Mouse (Mus musculus): Measurements from ENCODE around the gene Scml4. TPM values are rescaled to one million over a fixed set of nuclear protein-coding genes. Genes with fewer than 3 reads are reported as not detected.

The Scml4 gene
- total RNA-seq, 1 experiment: 0.22 TPM

DNA sequence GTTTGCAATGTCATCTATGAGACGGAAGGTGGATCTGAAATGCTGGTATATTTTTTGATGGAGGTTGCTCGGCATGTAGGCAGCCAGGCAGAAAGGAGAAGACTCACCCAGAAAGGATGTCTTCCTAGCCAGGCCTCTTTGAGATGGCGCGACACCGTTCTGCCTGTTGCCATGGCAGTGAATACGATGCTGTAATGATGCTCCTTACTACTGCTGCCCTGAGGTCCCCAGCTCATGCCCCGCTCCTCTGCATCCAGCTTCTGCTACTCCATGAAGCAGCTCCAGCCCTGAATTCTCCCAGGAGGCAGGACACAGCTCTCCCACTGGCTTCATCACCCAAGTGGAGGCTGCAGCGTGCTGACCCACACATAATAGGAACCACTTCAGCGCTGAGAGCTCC is 130.8 kb downstream of the Scml4 start:
- in situ Hi-C loops (cut with MboI; ENCODE audit: low sequenced_read_pairs in 2 of 2, unreplicated experiment in 2 of 2): no loop called here
- no peak overlapping the region for H3K4me3 ChIP-seq (ENCODE audit: insufficient read depth in 1 of 2, low read depth in 1 of 2, low read length in 2 of 2, poor library complexity in 1 of 2, severe bottlenecking in 1 of 2)
- H3K9ac ChIP-seq (ENCODE audit: insufficient read depth, low read depth, low read length, poor library complexity, severe bottlenecking): no peak overlapping the region
- no peak for TF ChIP-seq MAFK (IDR thresholded peaks at IDR 0.05; ENCODE audit: insufficient read depth, low read depth, low read length)
- no peak for TF ChIP-seq HCFC1 (IDR thresholded peaks at IDR 0.05; ENCODE audit: borderline replicate concordance, insufficient read depth, low read length)
- TF ChIP-seq ZC3H11A (IDR thresholded peaks at IDR 0.05; ENCODE audit: borderline replicate concordance, low read depth, low read length): no peak
- TF ChIP-seq ZNF384 (IDR thresholded peaks at IDR 0.05; ENCODE audit: low read depth, low read length): no peak
- no peak for TF ChIP-seq CHD2 (IDR thresholded peaks at IDR 0.05; ENCODE audit: low read depth, low read length)
- peaks cover 0 to 4% of the 10 kb centered on the region in 2 experiments for H3K4me1 ChIP-seq (ENCODE audit: control insufficient read depth in 2 of 2, insufficient read depth in 2 of 2, low read length in 2 of 2, poor library complexity in 1 of 2)
- H3K9me3 ChIP-seq (ENCODE audit: control insufficient read depth, insufficient read depth, low read depth, low read length): no peaks in the 10 kb centered on the region
- H3K36me3 ChIP-seq (ENCODE audit: control insufficient read depth, insufficient read depth, low read length, poor library complexity, severe bottlenecking): no peaks in the 10 kb centered on the region
- DNase-seq (ENCODE audit: low read depth, low spot score): no peak
- H3K27ac ChIP-seq (ENCODE audit: insufficient read depth, low read depth, low read length, poor library complexity, severe bottlenecking): no peak overlapping the region

GRCm38 (mm10) chr10:42994331-42994782 is 134.2 kb downstream of the Scml4 start:
- no peak overlapping the region for H3K4me3 ChIP-seq (ENCODE audit: insufficient read depth in 1 of 2, low read depth in 1 of 2, low read length in 2 of 2, poor library complexity in 1 of 2, severe bottlenecking in 1 of 2)
- no peak for DNase-seq (ENCODE audit: low read depth, low spot score)
- H3K9me3 ChIP-seq (ENCODE audit: control insufficient read depth, insufficient read depth, low read depth, low read length): no peaks in the 10 kb centered on the region
- H3K36me3 ChIP-seq (ENCODE audit: control insufficient read depth, insufficient read depth, low read length, poor library complexity, severe bottlenecking): no peaks in the 10 kb centered on the region
- H3K9ac ChIP-seq (ENCODE audit: insufficient read depth, low read depth, low read length, poor library complexity, severe bottlenecking): no peak overlapping the region
- in situ Hi-C loops (cut with MboI; ENCODE audit: low sequenced_read_pairs in 2 of 2, unreplicated experiment in 2 of 2): no loop called here
- TF ChIP-seq MAFK (IDR thresholded peaks at IDR 0.05; ENCODE audit: insufficient read depth, low read depth, low read length) (no peak), ZNF384 (IDR thresholded peaks at IDR 0.05; ENCODE audit: low read depth, low read length) (no peak), ZC3H11A (IDR thresholded peaks at IDR 0.05; ENCODE audit: borderline replicate concordance, low read depth, low read length) (no peak), CHD2 (IDR thresholded peaks at IDR 0.05; ENCODE audit: low read depth, low read length) (no peak), HCFC1 (IDR thresholded peaks at IDR 0.05; ENCODE audit: borderline replicate concordance, insufficient read depth, low read length) (no peak)
- H3K27ac ChIP-seq (ENCODE audit: insufficient read depth, low read depth, low read length, poor library complexity, severe bottlenecking): no peak overlapping the region
- H3K4me1 ChIP-seq (ENCODE audit: control insufficient read depth in 2 of 2, insufficient read depth in 2 of 2, low read length in 2 of 2, poor library complexity in 1 of 2): no peaks in the 10 kb centered on the region; a peak in 1 of 4 replicates

DNA sequence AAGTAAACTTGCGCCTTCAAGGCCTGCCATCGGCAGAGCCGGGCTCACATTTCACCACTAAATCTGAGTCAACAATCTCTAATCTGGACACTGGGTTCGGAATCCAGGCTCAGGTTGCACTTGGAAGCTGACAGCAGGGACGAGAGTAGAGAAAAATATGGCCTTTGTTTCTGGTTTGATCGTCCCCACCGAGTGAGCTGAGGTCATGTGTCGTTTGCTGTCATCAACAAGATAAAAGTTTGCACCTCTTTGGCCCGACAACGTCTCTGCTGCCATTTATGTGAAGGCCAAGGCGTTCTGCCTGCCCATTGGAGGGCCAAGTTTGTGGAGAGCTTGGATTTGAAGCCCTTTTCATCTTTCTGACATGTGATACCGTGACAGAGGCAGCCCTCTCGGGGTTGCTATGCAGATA is 135.3 kb downstream of the Scml4 start:
- in situ Hi-C loops (cut with MboI; ENCODE audit: low sequenced_read_pairs in 2 of 2, unreplicated experiment in 2 of 2): no loop called here
- Histone ChIP-seq H3K4me3 (ENCODE audit: insufficient read depth in 1 of 2, low read depth in 1 of 2, low read length in 2 of 2, poor library complexity in 1 of 2, severe bottlenecking in 1 of 2) (no peak overlapping the region), H3K36me3 (ENCODE audit: control insufficient read depth, insufficient read depth, low read length, poor library complexity, severe bottlenecking) (no peaks in the 10 kb centered on the region), H3K27ac (ENCODE audit: insufficient read depth, low read depth, low read length, poor library complexity, severe bottlenecking) (no peak overlapping the region), H3K9me3 (ENCODE audit: control insufficient read depth, insufficient read depth, low read depth, low read length) (no peaks in the 10 kb centered on the region), H3K4me1 (ENCODE audit: control insufficient read depth in 2 of 2, insufficient read depth in 2 of 2, low read length in 2 of 2, poor library complexity in 1 of 2) (no peaks in the 10 kb centered on the region; a peak in 1 of 4 replicates), H3K9ac (ENCODE audit: insufficient read depth, low read depth, low read length, poor library complexity, severe bottlenecking) (no peak overlapping the region)
- no peak for TF ChIP-seq MAFK (IDR thresholded peaks at IDR 0.05; ENCODE audit: insufficient read depth, low read depth, low read length)
- no peak for TF ChIP-seq CHD2 (IDR thresholded peaks at IDR 0.05; ENCODE audit: low read depth, low read length)
- TF ChIP-seq ZNF384 (IDR thresholded peaks at IDR 0.05; ENCODE audit: low read depth, low read length): no peak
- no peak for TF ChIP-seq HCFC1 (IDR thresholded peaks at IDR 0.05; ENCODE audit: borderline replicate concordance, insufficient read depth, low read length)
- TF ChIP-seq ZC3H11A (IDR thresholded peaks at IDR 0.05; ENCODE audit: borderline replicate concordance, low read depth, low read length): no peak
- no peak for DNase-seq (ENCODE audit: low read depth, low spot score)

DNA sequence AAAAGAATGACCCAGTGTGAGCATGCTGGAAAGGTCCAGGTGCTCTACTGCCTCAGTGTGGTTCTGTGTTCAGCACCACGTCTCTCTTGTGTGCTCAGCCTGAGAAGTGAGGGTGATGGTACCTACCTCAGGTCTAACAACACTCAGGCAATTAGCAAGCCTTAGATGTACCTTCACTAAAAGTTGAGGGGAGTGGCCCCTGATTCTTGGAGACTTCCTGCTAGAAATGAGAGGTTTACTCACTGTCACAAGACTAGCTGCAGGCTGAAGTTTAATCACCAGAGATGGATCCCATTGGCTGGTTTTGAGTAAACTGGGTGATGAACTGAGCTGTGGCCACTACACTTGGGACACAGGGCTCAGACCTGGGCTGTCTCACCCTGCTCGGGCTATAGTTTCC is 137.1 kb downstream of the Scml4 start:
- no peaks in the 10 kb centered on the region for H3K9me3 ChIP-seq (ENCODE audit: control insufficient read depth, insufficient read depth, low read depth, low read length)
- no peaks in the 10 kb centered on the region for H3K36me3 ChIP-seq (ENCODE audit: control insufficient read depth, insufficient read depth, low read length, poor library complexity, severe bottlenecking)
- no peak for TF ChIP-seq CHD2 (IDR thresholded peaks at IDR 0.05; ENCODE audit: low read depth, low read length)
- no peak for TF ChIP-seq ZC3H11A (IDR thresholded peaks at IDR 0.05; ENCODE audit: borderline replicate concordance, low read depth, low read length)
- no peak for TF ChIP-seq HCFC1 (IDR thresholded peaks at IDR 0.05; ENCODE audit: borderline replicate concordance, insufficient read depth, low read length)
- no peak for DNase-seq (ENCODE audit: low read depth, low spot score)
- H3K4me3 ChIP-seq (ENCODE audit: insufficient read depth in 1 of 2, low read depth in 1 of 2, low read length in 2 of 2, poor library complexity in 1 of 2, severe bottlenecking in 1 of 2): no peak overlapping the region
- in situ Hi-C loops (cut with MboI; ENCODE audit: low sequenced_read_pairs in 2 of 2, unreplicated experiment in 2 of 2): no loop called here
- no peak overlapping the region for H3K27ac ChIP-seq (ENCODE audit: insufficient read depth, low read depth, low read length, poor library complexity, severe bottlenecking)
- H3K4me1 ChIP-seq (ENCODE audit: control insufficient read depth in 2 of 2, insufficient read depth in 2 of 2, low read length in 2 of 2, poor library complexity in 1 of 2): peaks cover 0 to 3% of the 10 kb centered on the region in 2 experiments; a peak in 2 of 4 replicates
- no peak overlapping the region for H3K9ac ChIP-seq (ENCODE audit: insufficient read depth, low read depth, low read length, poor library complexity, severe bottlenecking)

GRCm38 (mm10) chr10:42999324-42999723 is 139.2 kb downstream of the Scml4 start:
- H3K4me3 ChIP-seq (ENCODE audit: insufficient read depth in 1 of 2, low read depth in 1 of 2, low read length in 2 of 2, poor library complexity in 1 of 2, severe bottlenecking in 1 of 2): no peak overlapping the region
- no peaks in the 10 kb centered on the region for H3K36me3 ChIP-seq (ENCODE audit: control insufficient read depth, insufficient read depth, low read length, poor library complexity, severe bottlenecking)
- peaks cover 2 to 13% of the 10 kb centered on the region in 2 experiments; a peak in 2 of 4 replicates for H3K4me1 ChIP-seq (ENCODE audit: control insufficient read depth in 2 of 2, insufficient read depth in 2 of 2, low read length in 2 of 2, poor library complexity in 1 of 2)
- no peak for DNase-seq (ENCODE audit: low read depth, low spot score)
- no peaks in the 10 kb centered on the region for H3K9me3 ChIP-seq (ENCODE audit: control insufficient read depth, insufficient read depth, low read depth, low read length)
- TF ChIP-seq ZNF384 (IDR thresholded peaks at IDR 0.05; ENCODE audit: low read depth, low read length) (no peak), MAFK (IDR thresholded peaks at IDR 0.05; ENCODE audit: insufficient read depth, low read depth, low read length) (no peak), ZC3H11A (IDR thresholded peaks at IDR 0.05; ENCODE audit: borderline replicate concordance, low read depth, low read length) (no peak), CHD2 (IDR thresholded peaks at IDR 0.05; ENCODE audit: low read depth, low read length) (no peak), HCFC1 (IDR thresholded peaks at IDR 0.05; ENCODE audit: borderline replicate concordance, insufficient read depth, low read length) (no peak)
- in situ Hi-C loops (cut with MboI; ENCODE audit: low sequenced_read_pairs in 2 of 2, unreplicated experiment in 2 of 2): no loop called here
- no peak overlapping the region for H3K9ac ChIP-seq (ENCODE audit: insufficient read depth, low read depth, low read length, poor library complexity, severe bottlenecking)
- no peak overlapping the region for H3K27ac ChIP-seq (ENCODE audit: insufficient read depth, low read depth, low read length, poor library complexity, severe bottlenecking)
